ENCODE assay signal across 16 mouse cellular contexts in genomic region chr12:42306429-42306828, GRCm38 (mm10).
"Had no signal": no experiment of that assay in that cellular context is flagged by ENCODE, and none has a peak within 500 bp of the region (broad histone marks: within the 10 kb centered on the region; RNA-seq: fewer than 3 reads in every experiment).

No protein-coding gene starts in this region.

- H3K4me2 ChIP-seq: neural tube, embryonic 13.5 days; neural tube, embryonic 15.5 days; stomach, embryonic 15.5 days had no signal

- H3K27ac ChIP-seq: neural tube, embryonic 13.5 days; neural tube, embryonic 15.5 days; stomach, embryonic 15.5 days; stomach, postnatal 0 days had no signal

- H3K4me3 ChIP-seq: neural tube, embryonic 13.5 days; neural tube, embryonic 15.5 days; stomach, embryonic 15.5 days had no signal

- H3K27me3 ChIP-seq: neural tube, embryonic 13.5 days; neural tube, embryonic 15.5 days; stomach, embryonic 15.5 days had no signal

- H3K4me1 ChIP-seq: neural tube, embryonic 13.5 days; neural tube, embryonic 15.5 days; stomach, embryonic 15.5 days had no signal

- H3K9me3 ChIP-seq: neural tube, embryonic 13.5 days; neural tube, embryonic 15.5 days; stomach, embryonic 15.5 days had no signal

- DNase-seq: retina, postnatal 1 day; right cerebral cortex, adult 18-20 months; right cerebral cortex, postnatal 14 days; right cerebral cortex, postnatal 25 days; right cerebral cortex, postnatal 4 days; spleen, adult 18-20 months; thymus, adult 18-20 months; thymus, adult 2 months; thymus, postnatal 14 days; thymus, postnatal 25 days; thymus, postnatal 36 days; thymus, postnatal 4 days had no signal

- H3K9ac ChIP-seq: neural tube, embryonic 13.5 days; neural tube, embryonic 15.5 days; stomach, embryonic 15.5 days had no signal

- H3K36me3 ChIP-seq: neural tube, embryonic 13.5 days; neural tube, embryonic 15.5 days; stomach, embryonic 15.5 days had no signal
